Mouse (Mus musculus) midbrain, embryonic 15.5 days (tissue): ENCODE results near the gene Unk. TPM values are rescaled to one million over a fixed set of nuclear protein-coding genes. Genes with fewer than 3 reads are reported as not detected.

Experiments used
- ATAC-seq: fragments of 200-750 bp; cut with Nextera tagmentation; replicated peaks from 2 replicates; pipeline ENCODE4 v1.8.0; 2017; ENCODE audit warnings: moderate TSS enrichment
- H3K27ac ChIP-seq: fragments of 300-500 bp; sonication (generic); 2 replicates; pipeline ENCODE4 v1.5.1; 2015; ENCODE audit warnings: mild to moderate bottlenecking, inconsistent platforms
- H3K27me3 ChIP-seq: fragments of 300-500 bp; sonication (generic); replicated peaks from 2 replicates; pipeline ENCODE4 v1.6.1; 2015; ENCODE audit warnings: inconsistent platforms
- H3K36me3 ChIP-seq: fragments of 300-500 bp; sonication (generic); replicated peaks from 2 replicates; pipeline ENCODE4 v1.6.1; 2015; ENCODE audit warnings: inconsistent platforms
- H3K4me1 ChIP-seq: fragments of 300-500 bp; sonication (generic); 2 replicates; pipeline ENCODE4 v1.6.1; 2015; ENCODE audit warnings: inconsistent platforms
- H3K4me2 ChIP-seq: fragments of 300-500 bp; sonication (generic); 2 replicates; pipeline ENCODE4 v1.6.1; 2015; ENCODE audit warnings: inconsistent platforms, mild to moderate bottlenecking, moderate library complexity
- H3K4me3 ChIP-seq: fragments of 300-500 bp; sonication (generic); 2 replicates; pipeline ENCODE4 v1.5.1; 2015; ENCODE audit warnings: mild to moderate bottlenecking, inconsistent platforms
- H3K9ac ChIP-seq: fragments of 300-500 bp; sonication (generic); 2 replicates; pipeline ENCODE4 v1.6.1; 2015; ENCODE audit warnings: mild to moderate bottlenecking, inconsistent platforms
- H3K9me3 ChIP-seq: fragments of 300-500 bp; sonication (generic); 2 replicates; pipeline ENCODE4 v1.6.1; 2016; ENCODE audit warnings: inconsistent platforms
- WGBS: fragments of 180-500 bp; shearing (Covaris S2); methylation state at CpG from one replicate; pipeline ENCODE4 v1.1.7; 2015; ENCODE audit warnings: mixed read lengths; 5-methylcytosine and 5-hydroxymethylcytosine counted together
- polyA plus RNA-seq: library from polyadenylated mRNA; unstranded; fragments of >200 nt; fragmentation: Nextera tagmentation; extraction: Ambion mirVana; gene quantifications from 2 replicates; pipeline ENCODE4 v1.2.1, GENCODE M21; 2015

The Unk gene
- polyA plus RNA-seq, 1 experiment from 2014 or later = 39.7 TPM

DNA sequence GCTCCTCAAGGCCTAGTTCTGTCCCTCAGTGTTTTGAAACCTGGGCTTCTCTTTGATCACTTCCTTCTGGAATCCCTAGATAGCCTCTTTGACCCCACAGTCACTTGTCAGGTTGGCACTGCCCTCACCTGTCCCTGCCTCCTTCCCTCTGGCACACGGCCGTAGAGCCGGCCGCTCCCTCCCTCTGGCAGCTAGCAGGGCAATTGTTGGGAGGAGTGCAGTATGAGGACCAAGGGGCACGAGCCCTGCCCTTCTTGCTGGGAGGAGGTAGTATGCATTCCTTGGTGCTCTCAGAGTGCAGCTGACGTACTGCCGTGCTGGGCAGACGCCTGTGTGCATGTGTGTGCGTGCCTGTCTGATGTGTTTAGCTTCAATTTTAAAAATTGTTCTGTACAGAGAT is 30.5 kb downstream of the Unk start:
- H3K36me3 ChIP-seq = peaks cover 39% of the 10 kb centered on the region

DNA sequence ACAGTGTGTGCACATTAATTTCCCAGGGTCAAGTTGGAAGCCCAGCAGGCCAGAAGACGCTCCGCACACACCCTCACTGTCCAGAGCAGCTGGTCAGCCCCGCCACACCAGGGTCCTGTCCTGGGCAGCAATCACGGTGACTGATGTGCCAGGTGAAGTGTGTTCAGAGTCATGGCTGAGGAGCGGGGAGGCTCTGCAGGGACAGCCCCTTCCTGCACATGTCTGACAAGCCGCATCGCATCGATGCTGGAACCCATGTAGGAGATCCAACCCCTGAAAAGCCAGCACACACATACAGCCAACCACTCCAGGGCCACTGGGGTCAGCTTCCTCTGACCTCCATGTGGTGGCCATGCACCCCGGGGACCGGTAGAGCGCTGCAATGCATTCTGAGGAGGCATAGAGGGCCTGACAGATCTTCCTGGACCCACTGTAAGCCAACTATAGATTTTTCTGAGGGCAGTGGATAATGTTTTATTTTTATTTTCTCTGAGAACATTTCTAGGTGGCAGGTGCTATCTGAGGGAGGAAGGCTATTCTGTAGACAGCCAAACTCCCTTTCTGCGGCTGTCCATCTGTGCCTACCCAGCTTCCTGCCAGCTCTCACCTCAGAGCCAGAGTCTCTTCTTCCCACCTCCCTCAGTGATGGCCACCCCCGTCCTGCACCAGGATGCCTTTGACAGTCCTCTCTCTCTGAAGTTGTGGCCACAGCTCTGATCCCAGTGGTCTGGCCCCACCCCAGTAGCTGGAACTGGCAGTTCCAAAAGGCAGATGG is 31.7 kb downstream of the Unk start:
- 93% methylated on average over 13 of the region's 13 CpGs for WGBS
- Histone ChIP-seq H3K27ac (no peak overlapping the region), H3K36me3 (peaks cover 31% of the 10 kb centered on the region)

More for the DNA sequence above, 30.5 kb downstream of the Unk start:
- ATAC-seq = no peak
- 93% methylated on average over 9 of the region's 9 CpGs for WGBS
- Histone ChIP-seq H3K4me2 (no peak overlapping the region), H3K27me3 (no peaks in the 10 kb centered on the region), H3K9me3 (no peaks in the 10 kb centered on the region), H3K9ac (no peak overlapping the region), H3K27ac (no peak overlapping the region), H3K4me3 (no peak overlapping the region), H3K4me1 (no peaks in the 10 kb centered on the region)

DNA sequence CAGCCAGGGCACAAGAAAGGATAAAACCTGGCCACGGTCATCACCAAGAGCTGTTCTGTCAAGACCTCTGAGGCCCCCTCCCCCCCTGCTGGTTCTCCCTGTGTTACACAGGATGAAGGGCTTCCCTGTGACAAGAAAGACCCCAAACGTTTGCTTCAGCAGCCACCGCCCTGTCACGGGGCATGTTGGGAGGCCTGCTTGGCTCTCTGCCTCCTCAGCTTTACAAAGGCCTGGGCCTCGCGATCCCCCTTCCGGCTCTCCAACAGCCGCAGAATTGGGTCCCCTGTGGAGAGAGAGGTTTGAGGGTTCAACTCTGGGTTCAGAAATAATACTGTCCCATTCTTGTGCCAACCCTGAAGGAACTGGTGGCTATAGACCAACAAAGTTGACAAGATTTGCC is 32.4 kb downstream of the Unk start:
- Histone ChIP-seq H3K9ac (no peak overlapping the region), H3K9me3 (no peaks in the 10 kb centered on the region), H3K27me3 (no peaks in the 10 kb centered on the region), H3K4me3 (no peak overlapping the region), H3K27ac (no peak overlapping the region), H3K4me1 (no peaks in the 10 kb centered on the region), H3K4me2 (no peak overlapping the region), H3K36me3 (peaks cover 24% of the 10 kb centered on the region)
- ATAC-seq = no peak
- 49% methylated on average over 8 of the region's 8 CpGs for WGBS

More for the DNA sequence above, 31.7 kb downstream of the Unk start:
- no peak overlapping the region for H3K4me2 ChIP-seq
- H3K9me3 ChIP-seq = no peaks in the 10 kb centered on the region
- no peak; the same call in 1 of the 2 replicates for ATAC-seq
- H3K9ac ChIP-seq = no peak overlapping the region
- no peaks in the 10 kb centered on the region for H3K27me3 ChIP-seq
- H3K4me1 ChIP-seq = no peaks in the 10 kb centered on the region
- no peak overlapping the region for H3K4me3 ChIP-seq

DNA sequence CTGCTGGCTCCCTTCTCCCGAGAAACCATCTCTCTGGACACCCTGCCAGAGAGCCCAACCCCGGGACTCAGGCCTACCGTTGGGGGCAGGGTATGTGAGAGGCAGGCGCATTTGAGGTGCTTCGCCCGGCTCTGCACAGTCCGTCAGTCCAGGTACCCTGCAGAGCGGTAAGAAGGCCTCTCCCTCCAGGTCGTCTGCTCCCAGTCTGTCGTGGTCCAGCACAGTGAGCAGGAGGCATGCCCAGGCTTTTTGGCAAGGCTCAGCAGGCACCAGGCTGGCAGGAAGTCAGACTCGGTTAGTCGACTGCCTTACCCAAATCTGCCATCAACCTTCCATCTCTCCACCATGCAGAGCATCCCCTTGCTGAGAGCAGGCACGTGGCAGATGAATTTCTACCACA is 33.4 kb downstream of the Unk start:
- Histone ChIP-seq H3K27me3 (no peaks in the 10 kb centered on the region), H3K27ac (no peak overlapping the region), H3K4me2 (no peak overlapping the region), H3K9ac (no peak overlapping the region), H3K4me3 (no peak overlapping the region), H3K9me3 (no peaks in the 10 kb centered on the region), H3K36me3 (peaks cover 16% of the 10 kb centered on the region), H3K4me1 (no peaks in the 10 kb centered on the region)
- ATAC-seq = no peak
- 57% methylated on average over 13 of the region's 13 CpGs for whole genome bisulfite sequencing

DNA sequence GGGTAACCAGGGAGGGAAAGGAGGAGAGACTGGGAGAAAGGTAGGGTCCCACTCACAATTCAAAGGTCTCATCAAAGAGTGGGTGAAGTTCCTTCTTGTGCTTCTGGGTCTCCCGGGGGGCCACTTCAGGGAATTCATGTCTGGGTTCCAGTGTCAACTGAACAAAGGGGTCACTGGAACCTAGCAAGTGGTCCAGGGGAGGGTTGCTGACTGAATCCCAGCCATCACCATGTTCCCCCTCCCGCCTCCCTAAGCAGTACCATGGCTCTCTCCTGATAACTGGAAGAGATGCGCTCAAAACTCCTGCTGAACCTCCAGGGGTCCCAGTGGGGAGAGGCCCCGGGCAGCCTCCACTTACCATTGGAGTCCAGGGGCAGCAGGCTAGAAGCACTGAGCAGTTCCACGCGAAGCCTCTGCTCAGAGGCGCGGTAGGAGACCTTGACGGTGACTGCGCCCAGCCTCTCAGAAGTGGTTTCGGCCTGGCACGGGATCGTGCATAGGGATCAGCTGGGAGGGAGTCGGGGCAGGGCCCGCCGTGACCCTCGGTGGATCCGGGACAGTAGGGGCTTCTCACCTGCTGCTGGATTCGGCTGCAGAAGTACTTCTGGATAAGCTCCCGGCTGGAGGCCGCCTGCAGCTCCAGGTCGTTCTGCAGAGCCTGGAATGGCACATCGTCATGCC is 34.2 kb downstream of the Unk start:
- H3K9ac ChIP-seq = no peak overlapping the region
- peaks cover 13% of the 10 kb centered on the region for H3K36me3 ChIP-seq
- H3K27ac ChIP-seq = no peak overlapping the region
- no peaks in the 10 kb centered on the region for H3K4me1 ChIP-seq
- H3K9me3 ChIP-seq = no peaks in the 10 kb centered on the region
- H3K27me3 ChIP-seq = no peaks in the 10 kb centered on the region
- H3K4me3 ChIP-seq = no peak overlapping the region
- 62% methylated on average over 23 of the region's 23 CpGs for WGBS
- ATAC-seq = no peak
- H3K4me2 ChIP-seq = no peak overlapping the region

DNA sequence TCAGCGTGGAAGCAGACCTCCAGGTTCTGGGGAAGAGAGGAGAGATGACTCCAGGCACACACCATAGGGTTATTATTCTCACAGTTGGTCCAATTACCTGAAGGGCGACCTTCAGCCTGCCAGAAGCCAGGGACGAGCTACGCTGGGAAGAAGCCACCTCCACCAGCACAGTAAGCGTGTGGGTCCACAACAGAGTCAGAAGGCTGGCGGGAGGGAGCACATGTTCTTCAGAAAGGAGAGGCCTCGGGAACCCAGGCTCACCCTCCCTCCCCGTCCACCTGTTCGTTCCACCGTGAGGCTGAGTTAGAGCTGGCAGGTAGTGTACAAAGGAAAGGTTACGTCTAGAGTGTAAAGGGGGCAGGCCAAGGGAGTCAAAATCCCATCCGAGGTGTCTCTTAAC is 35.2 kb downstream of the Unk start:
- Histone ChIP-seq H3K9me3 (no peaks in the 10 kb centered on the region), H3K36me3 (peaks cover 4% of the 10 kb centered on the region; the same call in 1 of the 2 replicates), H3K9ac (no peak overlapping the region), H3K4me1 (no peaks in the 10 kb centered on the region), H3K4me2 (no peak overlapping the region), H3K4me3 (no peak overlapping the region), H3K27me3 (no peaks in the 10 kb centered on the region), H3K27ac (no peak overlapping the region)
- no peak for ATAC-seq
- 89% methylated on average over 12 of the region's 12 CpGs for WGBS

DNA sequence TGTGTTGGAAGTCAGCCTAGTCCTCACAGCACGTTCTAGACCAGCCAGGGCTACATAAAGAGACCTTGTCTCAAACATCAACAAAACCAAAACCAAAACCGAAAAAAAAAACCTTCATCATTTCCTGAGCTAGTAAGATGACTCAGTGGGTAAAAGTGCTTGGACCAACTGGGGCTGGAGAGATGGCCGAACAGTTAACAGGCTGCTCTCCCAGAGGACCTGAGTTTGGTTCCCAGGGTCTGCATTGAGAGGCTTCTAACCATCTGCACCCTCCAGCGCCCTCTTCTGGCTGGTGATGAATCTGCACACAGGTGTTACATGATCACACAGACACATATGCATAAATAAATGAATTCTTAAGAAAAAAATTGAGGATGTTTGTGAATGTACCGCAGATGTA is 41.4 kb downstream of the Unk start:
- WGBS = 66% methylated on average over 5 of the region's 5 CpGs
- Histone ChIP-seq H3K27me3 (no peaks in the 10 kb centered on the region), H3K4me2 (no peak overlapping the region), H3K4me1 (no peaks in the 10 kb centered on the region), H3K27ac (no peak overlapping the region), H3K9me3 (no peaks in the 10 kb centered on the region), H3K9ac (no peak overlapping the region), H3K36me3 (no peaks in the 10 kb centered on the region), H3K4me3 (no peak overlapping the region)
- no peak for ATAC-seq

DNA sequence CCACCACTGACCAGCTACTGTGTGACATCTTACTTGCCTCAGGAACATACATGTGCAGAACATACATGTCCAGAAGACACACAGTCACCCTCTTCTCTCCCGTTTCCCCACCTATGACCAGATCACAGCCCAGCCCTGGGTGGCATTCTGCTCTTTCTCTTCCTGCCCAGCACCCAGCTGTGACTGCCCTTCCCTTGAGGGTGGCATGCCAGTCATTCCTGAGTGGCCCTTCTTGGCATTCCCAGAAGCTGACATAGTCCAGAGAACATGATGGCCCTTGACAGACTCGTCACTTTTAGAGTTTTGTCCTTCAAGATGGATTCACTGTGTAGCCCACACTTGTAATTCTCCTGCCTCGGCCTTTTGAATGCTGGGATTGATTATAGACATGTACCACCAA is 42.5 kb downstream of the Unk start:
- no peaks in the 10 kb centered on the region for H3K36me3 ChIP-seq
- H3K27me3 ChIP-seq = no peaks in the 10 kb centered on the region
- H3K4me3 ChIP-seq = no peak overlapping the region
- ATAC-seq = no peak
- no peak overlapping the region for H3K4me2 ChIP-seq
- H3K9me3 ChIP-seq = no peaks in the 10 kb centered on the region
- 80% methylated on average over 3 of the region's 3 CpGs for WGBS
- no peak overlapping the region for H3K9ac ChIP-seq
- H3K4me1 ChIP-seq = no peaks in the 10 kb centered on the region
- H3K27ac ChIP-seq = no peak overlapping the region

DNA sequence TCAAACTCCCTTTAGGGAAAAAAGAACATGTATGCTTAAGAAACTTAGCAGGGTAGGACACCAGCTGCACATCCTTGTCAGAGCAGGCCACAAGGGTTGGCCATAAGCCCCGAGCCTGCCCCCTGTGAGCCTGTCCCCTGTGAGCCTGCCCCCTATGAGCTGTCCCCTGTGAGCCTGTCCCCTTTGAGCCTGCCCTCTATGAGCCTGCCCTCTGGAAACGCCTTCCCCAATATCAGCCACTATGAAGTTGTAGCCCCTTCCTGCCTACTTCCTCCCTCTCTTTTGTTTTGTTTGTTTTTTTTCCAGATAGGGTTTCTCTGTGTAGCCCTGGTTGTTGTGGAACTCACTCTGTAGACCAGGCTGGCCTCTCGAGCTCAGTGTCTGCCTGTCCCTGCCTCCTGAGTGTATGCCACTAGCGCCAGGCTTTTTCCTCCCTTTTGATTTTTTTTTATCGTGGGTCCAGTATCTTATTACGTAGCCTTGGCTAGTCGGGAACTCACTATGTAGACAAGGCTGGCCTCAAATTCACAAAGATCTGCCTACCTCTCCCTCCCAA is 44.4 kb downstream of the Unk start:
- ATAC-seq = no peak
- 64% methylated on average over 7 of the region's 7 CpGs for WGBS
- peaks cover 6% of the 10 kb centered on the region; the same call in 1 of the 2 replicates for H3K36me3 ChIP-seq
- H3K27ac ChIP-seq = no peak overlapping the region
- no peak overlapping the region for H3K4me2 ChIP-seq
- H3K4me3 ChIP-seq = no peak overlapping the region
- H3K4me1 ChIP-seq = peaks cover 13% of the 10 kb centered on the region
- no peaks in the 10 kb centered on the region for H3K27me3 ChIP-seq
- no peak overlapping the region for H3K9ac ChIP-seq
- H3K9me3 ChIP-seq = no peaks in the 10 kb centered on the region

DNA sequence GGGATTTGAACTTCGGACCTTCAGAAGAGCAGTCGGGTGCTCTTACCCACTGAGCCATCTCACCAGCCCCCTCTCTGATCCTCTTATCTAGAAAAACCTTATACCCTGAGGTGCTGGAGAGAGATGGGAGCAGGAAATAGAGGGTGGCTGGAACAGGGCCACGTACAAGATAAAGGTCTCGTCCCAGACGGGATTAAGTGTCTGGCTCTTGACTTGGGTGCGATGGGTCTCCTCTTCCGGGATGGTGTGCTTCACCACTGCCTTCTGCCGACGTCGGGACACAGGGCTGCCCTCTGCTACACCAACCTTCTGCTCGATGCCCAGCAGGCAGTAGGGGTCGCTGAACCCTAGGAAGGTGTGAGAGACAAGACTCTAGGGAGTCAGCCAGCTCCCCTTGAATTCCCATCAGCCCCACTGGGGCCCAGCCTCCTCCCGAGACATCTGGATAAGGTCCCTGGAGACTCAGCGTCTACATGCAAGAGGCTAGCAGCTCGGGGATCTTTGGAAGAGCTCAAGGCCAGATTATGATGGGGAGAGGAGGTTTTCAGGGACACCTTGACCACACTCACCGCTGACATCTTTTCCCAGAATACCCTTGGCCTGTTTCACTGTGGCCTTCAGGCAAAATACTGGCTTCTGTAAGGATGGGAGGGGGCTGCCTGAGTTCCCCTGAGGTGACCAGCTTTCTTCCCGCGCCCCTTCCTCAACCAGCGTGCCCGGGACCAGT is 45.6 kb downstream of the Unk start:
- Histone ChIP-seq H3K4me2 (no peak overlapping the region), H3K4me3 (no peak overlapping the region), H3K9me3 (no peaks in the 10 kb centered on the region), H3K9ac (no peak overlapping the region), H3K27ac (no peak overlapping the region), H3K36me3 (peaks cover 16% of the 10 kb centered on the region), H3K4me1 (peaks cover 13% of the 10 kb centered on the region), H3K27me3 (no peaks in the 10 kb centered on the region)
- no peak for ATAC-seq
- 52% methylated on average over 20 of the region's 20 CpGs for WGBS

DNA sequence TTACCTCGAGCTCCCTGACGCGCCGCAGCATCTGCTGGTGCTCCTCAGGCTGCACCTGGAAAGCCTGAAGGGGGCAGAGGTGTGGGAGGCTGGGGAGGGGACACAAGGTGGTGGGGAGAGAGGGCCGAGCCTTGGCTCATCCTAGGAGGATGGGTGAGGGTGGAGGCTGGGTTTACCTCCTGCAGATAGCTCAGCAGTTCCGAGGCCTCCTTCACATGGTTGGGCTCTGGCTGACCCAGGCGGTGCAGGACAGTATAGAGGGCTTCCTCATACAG is 46.1 kb downstream of the Unk start:
- peaks cover 20% of the 10 kb centered on the region for H3K36me3 ChIP-seq
- H3K9ac ChIP-seq = no peak overlapping the region
- WGBS = 61% methylated on average over 7 of the region's 7 CpGs
- H3K9me3 ChIP-seq = no peaks in the 10 kb centered on the region
- no peak for ATAC-seq
- H3K4me2 ChIP-seq = no peak overlapping the region
- no peak overlapping the region for H3K27ac ChIP-seq
- peaks cover 13% of the 10 kb centered on the region for H3K4me1 ChIP-seq
- no peak overlapping the region for H3K4me3 ChIP-seq
- no peaks in the 10 kb centered on the region for H3K27me3 ChIP-seq

DNA sequence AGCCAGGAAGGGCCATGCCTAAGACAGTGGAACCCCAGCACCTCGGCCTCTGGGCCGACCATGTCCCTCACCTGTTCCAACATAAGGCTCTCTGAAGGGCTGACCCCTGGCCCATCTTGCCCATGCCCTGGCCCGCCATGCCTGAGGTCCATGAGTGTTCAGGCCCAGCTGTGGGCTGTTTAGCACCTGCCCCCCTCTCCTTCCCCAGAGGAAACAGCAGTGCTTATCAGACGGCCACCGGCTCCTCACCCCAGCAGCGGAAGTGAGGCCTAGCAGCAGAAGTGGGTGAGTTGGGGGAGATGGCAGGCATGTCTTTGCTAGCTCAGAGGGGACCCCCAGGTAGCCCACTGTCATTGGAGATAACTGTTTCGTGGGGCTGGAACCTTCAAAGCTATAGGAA is 46.7 kb downstream of the Unk start:
- Histone ChIP-seq H3K9ac (no peak overlapping the region), H3K4me1 (peaks cover 13% of the 10 kb centered on the region), H3K9me3 (no peaks in the 10 kb centered on the region), H3K36me3 (peaks cover 22% of the 10 kb centered on the region), H3K4me2 (no peak overlapping the region), H3K27me3 (no peaks in the 10 kb centered on the region), H3K27ac (no peak overlapping the region), H3K4me3 (no peak overlapping the region)
- no peak for ATAC-seq
- WGBS = 91% methylated on average over 7 of the region's 7 CpGs
